7 mouse cellular contexts compared by ENCODE assay signal in genomic region chr13:12565621-12566390, GRCm38 (mm10). TPM values are rescaled to one million over a fixed set of nuclear protein-coding genes. Genes with fewer than 3 reads are reported as not detected.
DNase-seq lines count a peak whose midpoint lies in the region; ATAC-seq and TF ChIP-seq lines count a peak whose summit lies in the region.

TSS of gene Ero1lb (plus strand) at chr13:12565874.

- 0 out of 2 replicates have a peak, but pooled peaks cover 3% of the 10 kb centered on the region for H3K27me3 ChIP-seq in embryonic facial prominence, embryonic 12.5 days
- no peaks in the 10 kb centered on the region for H3K27me3 ChIP-seq in kidney, adult 2 months (replicated peaks; ENCODE audit: control insufficient read depth, insufficient read depth, low read length)
- H3K27me3 ChIP-seq in limb, embryonic 12.5 days: peaks cover 9% of the 10 kb centered on the region; the same call in 1 of the 2 replicates
- peaks cover 8% of the 10 kb centered on the region; the same call in 1 of the 2 replicates for H3K27me3 ChIP-seq in midbrain, embryonic 15.5 days (replicated peaks)
- H3K27me3 ChIP-seq in spleen, adult 2 months (ENCODE audit: control insufficient read depth, insufficient read depth, low read length): no peaks in the 10 kb centered on the region

- H3K4me1 ChIP-seq in embryonic facial prominence, embryonic 12.5 days: peaks cover 5% of the 10 kb centered on the region; the same call in 1 of the 2 replicates
- no peaks in the 10 kb centered on the region; the same call in 1 of the 2 replicates for H3K4me1 ChIP-seq in kidney, adult 2 months (ENCODE audit: control insufficient read depth, insufficient read depth, low read length)
- H3K4me1 ChIP-seq in limb, embryonic 12.5 days (replicated peaks): peaks cover 6% of the 10 kb centered on the region
- H3K4me1 ChIP-seq in midbrain, embryonic 15.5 days: peaks cover 14% of the 10 kb centered on the region
- H3K4me1 ChIP-seq in spleen, adult 2 months (ENCODE audit: control insufficient read depth, insufficient read depth, insufficient read length): peaks cover 16% of the 10 kb centered on the region; the same call in 1 of the 2 replicates

- H3K9ac ChIP-seq in embryonic facial prominence, embryonic 12.5 days: peak within 1 kb of the TSS; percentile 75
- H3K9ac ChIP-seq in limb, embryonic 12.5 days (replicated peaks): peak within 1 kb of the TSS; percentile 70
- peak within 1 kb of the TSS; percentile 72 for H3K9ac ChIP-seq in midbrain, embryonic 15.5 days

- no peak for TF ChIP-seq POLR2A in kidney, adult 2 months (IDR thresholded peaks at IDR 0.05; ENCODE audit: low read depth, low read length)
- peak; percentile 90 for TF ChIP-seq POLR2A in spleen, adult 2 months (IDR thresholded peaks at IDR 0.05; ENCODE audit: low read depth, low read length)

- no peaks in the 10 kb centered on the region for H3K9me3 ChIP-seq in embryonic facial prominence, embryonic 12.5 days
- H3K9me3 ChIP-seq in limb, embryonic 12.5 days: no peaks in the 10 kb centered on the region
- H3K9me3 ChIP-seq in midbrain, embryonic 15.5 days: no peaks in the 10 kb centered on the region

- peak; percentile 98 for DNase-seq in adrenal gland, postnatal 25 days
- peak; percentile 99 to 100 for DNase-seq in heart, adult 18-20 months
- peak; percentile 99 for DNase-seq in kidney, adult 2 months
- peak; percentile 97 to 99 for DNase-seq in spleen, adult 2 months (ENCODE audit: low read depth in 1 of 2, low spot score in 2 of 2)

- ATAC-seq in embryonic facial prominence, embryonic 12.5 days (ENCODE audit: insufficient number of reproducible peaks, insufficient read depth, low FRiP score, low TSS enrichment): peak; percentile 98
- peak; percentile 99 for ATAC-seq in limb, embryonic 12.5 days (ENCODE audit: insufficient number of reproducible peaks, insufficient read depth, low FRiP score, low TSS enrichment, low read depth)
- peak; percentile 98 for ATAC-seq in midbrain, embryonic 15.5 days (replicated peaks)

- WGBS in embryonic facial prominence, embryonic 12.5 days: under 1% methylated on average over 72 of the region's 73 CpGs
- under 1% methylated on average over 73 of the region's 73 CpGs for WGBS in kidney, adult 2 months
- under 1% methylated on average over 73 of the region's 73 CpGs for WGBS in limb, embryonic 12.5 days
- under 1% methylated on average over 73 of the region's 73 CpGs for WGBS in midbrain, embryonic 15.5 days
- under 1% methylated on average over 73 of the region's 73 CpGs for WGBS in spleen, adult 2 months

- no peak for TF ChIP-seq CTCF in kidney, adult 2 months (conservative IDR thresholded peaks at IDR 0.05; ENCODE audit: insufficient read depth, insufficient read length, low read depth, low read length)
- TF ChIP-seq CTCF in spleen, adult 2 months (IDR thresholded peaks at IDR 0.05; ENCODE audit: extremely low read depth, insufficient read depth, insufficient read length, insufficient replicate concordance): no peak

- peak within 1 kb of the TSS; percentile 74 for H3K4me3 ChIP-seq in embryonic facial prominence, embryonic 12.5 days
- H3K4me3 ChIP-seq in kidney, adult 2 months (ENCODE audit: insufficient read depth, low read depth, low read length): peak within 1 kb of the TSS; percentile 91
- H3K4me3 ChIP-seq in limb, embryonic 12.5 days (replicated peaks): peak within 1 kb of the TSS; percentile 74
- H3K4me3 ChIP-seq in midbrain, embryonic 15.5 days: peak within 1 kb of the TSS; percentile 86
- H3K4me3 ChIP-seq in spleen, adult 2 months (ENCODE audit: extremely low read depth, insufficient read depth, insufficient read length): peak within 1 kb of the TSS; percentile 86

- H3K27ac ChIP-seq in embryonic facial prominence, embryonic 12.5 days: no peak within 1 kb of the TSS
- H3K27ac ChIP-seq in kidney, adult 2 months (ENCODE audit: insufficient read depth, low read depth, low read length): peak within 1 kb of the TSS; percentile 51; the same call in 1 of the 2 replicates
- H3K27ac ChIP-seq in limb, embryonic 12.5 days: no peak within 1 kb of the TSS
- peak within 1 kb of the TSS; percentile 60 for H3K27ac ChIP-seq in midbrain, embryonic 15.5 days
- H3K27ac ChIP-seq in spleen, adult 2 months (ENCODE audit: insufficient read depth, low read length): peak within 1 kb of the TSS; percentile 94

- peak within 1 kb of the TSS; percentile 87 for H3K4me2 ChIP-seq in embryonic facial prominence, embryonic 12.5 days (replicated peaks)
- peak within 1 kb of the TSS; percentile 87 for H3K4me2 ChIP-seq in limb, embryonic 12.5 days
- peak within 1 kb of the TSS; percentile 58 for H3K4me2 ChIP-seq in midbrain, embryonic 15.5 days

- H3K36me3 ChIP-seq in embryonic facial prominence, embryonic 12.5 days: no peaks in the 10 kb centered on the region
- H3K36me3 ChIP-seq in kidney, adult 2 months (ENCODE audit: control insufficient read depth, insufficient read depth, low read length): no peaks in the 10 kb centered on the region
- no peaks in the 10 kb centered on the region for H3K36me3 ChIP-seq in limb, embryonic 12.5 days
- H3K36me3 ChIP-seq in midbrain, embryonic 15.5 days (replicated peaks): no peaks in the 10 kb centered on the region
- H3K36me3 ChIP-seq in spleen, adult 2 months (ENCODE audit: control insufficient read depth, insufficient read depth, low read length): no peaks in the 10 kb centered on the region

RNA-seq across cellular contexts. Expression of gene Ero1lb, which starts in this region (rescaled TPM):
- 16.1 and 22.9 TPM in 2 replicates for total RNA-seq in adrenal gland, postnatal 25 days (2021)
- 8.1 and 8.3 TPM in 2 replicates for polyA plus RNA-seq in embryonic facial prominence, embryonic 12.5 days (2016; fragmentation: Nextera tagmentation; extraction: Ambion mirVana)
- total RNA-seq in heart, adult 18-20 months (2021): 1 to 10 TPM; 2.5 to 3.3 TPM
- 3.0 and 3.2 TPM in 2 replicates for polyA plus RNA-seq in kidney, adult 2 months (2012; rRNA removed)
- 6.4 and 6.8 TPM in 2 replicates for polyA plus RNA-seq in limb, embryonic 12.5 days (2016; fragmentation: Nextera tagmentation; extraction: Ambion mirVana)
- polyA plus RNA-seq in midbrain, embryonic 15.5 days (2015; fragmentation: Nextera tagmentation; extraction: Ambion mirVana): 19.0 TPM in 2 replicates
- 12.8 and 23.1 TPM in 2 replicates for polyA plus RNA-seq in spleen, adult 2 months (2012; rRNA removed)

Comparison
In these comparisons a context has a peak if more than half of its experiments do, and no peak if none do; other contexts are left out.
1. H3K27ac ChIP-seq: peak in kidney, adult 2 months (single experiment), midbrain, embryonic 15.5 days (single experiment) and spleen, adult 2 months (single experiment); none in embryonic facial prominence, embryonic 12.5 days (single experiment) and limb, embryonic 12.5 days (single experiment).
2. Peak in every context shown above with its lines, with median percentiles within 50 percentile points of each other: DNase-seq, ATAC-seq, H3K4me2 ChIP-seq, H3K4me3 ChIP-seq and H3K9ac ChIP-seq.